Mouse (Mus musculus): ENCODE measurements around the gene Aph1a.

- TF ChIP-seq CTCF (IDR thresholded peaks at IDR 0.05; ENCODE audit: borderline replicate concordance, extremely low read depth, insufficient read depth, insufficient read length), result no peak
- TF ChIP-seq POLR2A (IDR thresholded peaks at IDR 0.05; ENCODE audit: borderline replicate concordance, extremely low read depth, insufficient read depth, insufficient read length, poor library complexity, severe bottlenecking), result no peak
Observed at GRCm38 (mm10) chr3:95865050-95865449, 28.7 kb upstream of the Aph1a start.

All from brain, embryonic 14.5 days (tissue).